Mouse (Mus musculus): Measurements from ENCODE around the gene Spop.

Gene Spop

DNA sequence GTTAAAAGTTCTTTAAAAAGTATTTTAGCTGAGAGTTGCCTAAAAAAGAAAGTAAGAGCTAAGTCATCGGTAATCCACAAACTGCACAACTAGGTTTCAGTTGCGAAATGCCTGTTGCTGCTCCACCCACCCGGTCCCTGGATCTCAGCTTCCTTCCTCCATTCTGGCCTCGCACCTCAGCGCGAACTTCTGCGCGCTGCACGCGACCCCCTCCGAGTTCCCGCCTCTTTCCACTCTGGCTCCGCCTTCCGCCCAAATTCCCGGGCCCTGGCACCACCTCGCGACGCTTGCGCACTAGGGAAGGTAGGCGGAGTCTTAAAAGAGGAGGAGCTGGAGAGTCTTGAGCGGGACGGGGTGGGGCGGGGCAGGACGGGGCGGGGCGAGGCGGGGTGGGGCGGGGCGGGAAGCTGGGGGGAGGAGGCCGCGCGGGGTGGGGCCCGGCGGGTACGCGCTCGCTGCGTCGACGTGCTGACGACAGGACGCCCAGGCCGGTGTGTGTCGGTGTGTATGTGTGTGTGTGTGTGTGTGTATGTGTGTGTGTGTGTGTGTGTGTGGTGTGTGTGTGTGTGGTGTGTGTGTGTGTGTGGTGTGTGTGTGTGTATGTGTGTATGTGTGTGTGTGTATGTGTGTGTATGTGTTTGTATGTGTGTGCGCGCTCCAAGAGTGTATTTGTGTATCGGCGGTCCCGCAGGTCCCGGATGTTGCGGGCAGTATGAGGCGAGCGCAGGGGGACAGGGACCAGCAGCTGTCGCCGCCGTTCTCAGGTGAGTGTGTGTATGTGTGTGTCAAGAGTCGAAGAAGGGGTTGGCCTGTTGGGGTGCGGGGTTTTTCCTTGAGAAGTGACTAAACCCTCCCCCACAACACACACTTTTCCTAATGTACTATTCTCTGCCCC, at the start of gene Spop:
Spop (plus strand) TSS at position 440 of the 895 bp plus-strand sequence.
- DNase-seq (ENCODE audit: low spot score) = peak; percentile 94

DNA sequence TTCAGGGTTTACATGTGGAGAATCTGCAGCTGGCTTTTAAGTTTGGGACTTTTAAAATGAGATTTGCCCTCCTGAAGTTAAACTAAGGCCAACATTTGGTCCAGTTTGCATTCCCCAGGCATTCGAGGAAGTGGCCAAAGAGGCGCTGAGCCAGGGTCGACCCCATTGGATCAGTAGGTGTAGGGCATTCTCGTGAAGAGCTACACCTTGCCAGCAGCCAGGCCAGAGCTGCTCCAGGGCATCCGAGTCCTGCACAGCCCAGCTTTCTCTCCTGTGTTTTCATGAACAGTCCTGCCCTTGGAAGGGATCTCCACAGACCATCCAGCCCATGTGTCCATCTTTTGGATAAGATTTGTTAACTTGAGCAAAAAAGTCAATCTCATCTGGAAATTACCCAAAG, 49.5 kb upstream of the Spop start:
- DNase-seq (ENCODE audit: low spot score) = no peak

GRCm38 (mm10) chr11:95365596-95365995, 48.3 kb upstream of the Spop start:
- DNase-seq (ENCODE audit: low spot score) = no peak

DNA sequence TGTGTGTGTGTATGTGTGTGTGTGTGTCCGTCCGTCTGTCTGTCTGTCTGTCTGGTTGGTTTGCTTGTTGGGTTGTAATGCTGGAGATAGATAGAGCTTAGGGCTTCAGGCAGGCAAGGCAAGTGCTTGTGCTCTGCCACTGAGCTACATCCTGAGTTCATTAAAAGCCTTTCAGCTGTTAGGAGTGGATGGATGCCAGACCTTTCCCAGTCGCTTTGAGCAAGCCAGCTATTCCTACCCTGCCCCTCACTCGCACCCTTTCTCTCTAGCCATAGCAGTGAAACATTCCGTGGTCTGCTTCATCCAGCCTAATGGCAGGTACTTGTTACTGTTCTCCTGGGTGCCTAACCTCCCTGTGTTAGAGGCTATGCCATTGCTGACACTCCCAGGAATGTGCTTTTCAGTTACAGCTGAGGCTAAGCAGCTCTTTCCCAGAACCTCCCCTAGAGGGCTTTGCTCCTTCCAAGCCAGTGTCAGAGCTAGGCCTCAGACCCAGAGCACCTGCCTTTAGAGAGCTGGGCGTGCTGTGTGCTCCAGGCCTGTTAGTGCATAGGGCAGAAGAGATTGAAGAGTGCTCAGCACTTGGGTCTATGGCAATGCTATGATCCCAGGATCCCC, 47.5 kb upstream of the Spop start:
- no peak for DNase-seq (ENCODE audit: low spot score)

GRCm38 (mm10) chr11:95367011-95367735, 46.7 kb upstream of the Spop start:
- no peak for DNase-seq (ENCODE audit: low spot score)

DNA sequence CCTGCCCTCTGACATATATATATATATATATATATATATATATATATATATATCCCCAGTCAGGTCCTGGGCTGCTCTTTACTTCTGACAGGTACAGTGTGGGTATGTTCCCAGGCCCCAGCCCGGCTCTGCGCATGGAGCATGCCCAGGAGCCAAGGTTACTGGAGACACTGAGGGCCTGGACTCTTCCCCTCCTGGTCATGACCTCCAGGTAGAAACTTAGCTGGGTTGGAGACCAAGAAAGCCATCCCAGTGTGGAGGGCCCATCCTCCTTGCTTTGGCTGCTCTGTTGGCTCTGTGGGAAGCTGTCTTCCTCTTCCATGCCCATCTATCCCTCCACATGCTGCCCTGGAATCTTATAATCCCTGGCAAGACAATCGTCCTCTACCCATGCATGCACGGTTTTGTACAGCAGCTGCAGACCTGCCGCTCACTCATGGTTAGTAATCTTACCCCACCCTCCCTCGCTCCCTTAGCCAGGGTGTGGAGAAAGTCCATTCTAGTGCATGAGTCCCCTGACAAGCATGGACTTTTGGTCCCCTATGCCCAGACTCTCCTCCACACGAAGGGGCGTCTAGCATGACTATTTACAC, 45.6 kb upstream of the Spop start:
- no peak for DNase-seq (ENCODE audit: low spot score)

DNA sequence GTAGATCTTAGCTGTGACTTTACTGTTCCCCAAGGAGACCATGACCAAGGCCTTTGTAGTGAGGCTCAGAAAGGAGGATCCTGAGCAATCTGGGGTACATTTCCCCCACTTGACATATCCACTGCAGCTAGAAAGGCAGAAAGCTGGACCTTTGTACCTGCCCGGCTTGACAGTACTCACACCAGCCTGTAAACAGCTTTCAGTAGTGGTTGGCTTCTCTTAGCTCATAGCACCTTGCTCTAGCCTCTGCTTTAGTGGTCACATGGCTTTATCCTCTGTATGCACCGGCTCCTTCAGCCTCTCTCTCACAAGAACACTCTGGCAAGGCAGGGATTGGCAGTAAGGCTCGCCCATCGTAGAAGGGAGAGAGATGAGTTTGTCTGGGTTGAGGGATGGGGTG, 45.0 kb upstream of the Spop start:
- no peak for DNase-seq (ENCODE audit: low spot score)

- DNase-seq (ENCODE audit: low spot score) = no peak
Measured at GRCm38 (mm10) chr11:95369964-95370890, 43.7 kb upstream of the Spop start.

GRCm38 (mm10) chr11:95371182-95371581, 42.7 kb upstream of the Spop start:
- no peak for DNase-seq (ENCODE audit: low spot score)

DNA sequence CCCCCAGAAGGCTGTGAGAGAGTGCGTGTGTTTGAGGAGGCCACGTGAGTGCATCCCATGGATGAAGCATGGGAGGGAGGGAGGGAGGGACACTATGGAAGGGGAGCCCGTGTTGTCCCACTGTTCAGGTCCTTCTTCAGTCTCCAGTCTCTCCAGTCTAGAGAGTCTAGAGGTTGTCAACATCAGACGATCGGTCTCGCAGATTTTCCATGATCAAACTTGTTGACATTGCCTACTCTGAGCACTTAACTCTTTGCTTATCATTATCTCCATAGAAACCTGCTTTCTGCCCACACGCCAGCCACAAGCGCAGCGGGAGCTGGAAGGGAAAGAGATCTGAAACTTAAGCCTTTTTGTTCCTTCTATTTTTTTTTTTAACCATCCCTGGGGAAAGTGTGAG, 35.0 kb upstream of the Spop start:
- no peak for DNase-seq (ENCODE audit: low spot score)

DNA sequence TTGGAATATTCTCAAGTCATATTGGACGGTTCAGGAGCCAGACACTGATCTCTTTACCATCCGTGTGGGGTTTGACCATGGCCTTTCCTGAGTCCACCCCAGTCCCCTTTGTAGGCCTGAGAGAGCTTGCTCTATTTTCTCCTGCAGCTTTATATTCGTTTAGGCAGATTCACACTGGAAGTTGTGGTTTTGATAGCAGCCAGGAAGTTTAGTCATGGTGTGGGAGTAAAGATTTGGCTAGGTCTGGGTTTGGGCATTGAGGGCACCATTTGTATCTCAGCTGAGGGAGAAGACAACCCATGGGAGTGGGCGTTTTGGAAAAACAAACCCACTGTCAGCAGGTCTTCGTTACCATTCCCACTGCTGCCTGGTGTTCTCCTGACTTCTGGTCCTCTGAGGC, 34.3 kb upstream of the Spop start:
- no peak for DNase-seq (ENCODE audit: low spot score)

GRCm38 (mm10) chr11:95380711-95381110, 33.2 kb upstream of the Spop start:
- no peak for DNase-seq (ENCODE audit: low spot score)

DNA sequence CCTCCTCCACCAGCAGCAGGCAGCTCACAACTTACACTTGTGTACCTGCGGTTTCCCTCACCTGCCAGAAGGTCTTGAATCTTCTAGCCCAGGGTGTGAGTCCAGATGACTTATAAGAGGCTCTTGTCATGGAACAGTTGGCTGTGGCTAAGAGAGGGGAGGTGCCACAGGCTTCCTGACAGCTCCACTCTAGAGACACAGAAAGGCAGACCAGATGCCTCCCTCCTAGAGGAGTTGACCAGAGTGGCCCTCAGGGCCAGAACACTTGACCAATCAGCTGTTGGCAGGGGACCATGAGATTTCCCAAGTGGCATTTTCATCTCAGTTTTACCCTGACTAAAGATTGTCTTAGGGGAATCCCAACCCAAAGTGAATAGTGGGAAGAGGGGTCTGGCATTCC, 32.7 kb upstream of the Spop start:
- DNase-seq (ENCODE audit: low spot score) = no peak

- no peak for DNase-seq (ENCODE audit: low spot score)
Measured at GRCm38 (mm10) chr11:95383331-95383986, 30.4 kb upstream of the Spop start.

GRCm38 (mm10) chr11:95384004-95384318, 29.9 kb upstream of the Spop start:
- no peak for DNase-seq (ENCODE audit: low spot score)

GRCm38 (mm10) chr11:95384319-95384972, 29.4 kb upstream of the Spop start, which contains the start of gene Slc35b1:
Slc35b1 (plus strand) TSS chr11:95384692.
- peak; percentile 98 for DNase-seq (ENCODE audit: low spot score)

DNA sequence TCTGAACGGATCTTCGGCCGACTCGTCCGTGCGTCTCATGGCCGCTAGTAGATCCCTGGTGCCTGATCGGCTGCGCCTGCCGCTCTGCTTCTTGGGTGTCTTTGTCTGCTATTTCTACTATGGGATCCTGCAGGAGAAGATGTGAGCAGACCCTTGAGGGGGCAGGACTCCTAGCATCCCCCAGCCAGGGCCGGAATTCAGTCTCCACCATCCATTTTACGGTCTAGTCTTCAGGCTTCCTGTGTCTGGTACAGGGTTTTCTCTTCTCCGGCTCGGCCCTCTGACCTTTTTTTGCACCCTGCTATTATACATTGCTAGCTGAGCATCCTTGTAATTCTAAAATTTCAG, 28.9 kb upstream of the Spop start:
- no peak for DNase-seq (ENCODE audit: low spot score)

DNA sequence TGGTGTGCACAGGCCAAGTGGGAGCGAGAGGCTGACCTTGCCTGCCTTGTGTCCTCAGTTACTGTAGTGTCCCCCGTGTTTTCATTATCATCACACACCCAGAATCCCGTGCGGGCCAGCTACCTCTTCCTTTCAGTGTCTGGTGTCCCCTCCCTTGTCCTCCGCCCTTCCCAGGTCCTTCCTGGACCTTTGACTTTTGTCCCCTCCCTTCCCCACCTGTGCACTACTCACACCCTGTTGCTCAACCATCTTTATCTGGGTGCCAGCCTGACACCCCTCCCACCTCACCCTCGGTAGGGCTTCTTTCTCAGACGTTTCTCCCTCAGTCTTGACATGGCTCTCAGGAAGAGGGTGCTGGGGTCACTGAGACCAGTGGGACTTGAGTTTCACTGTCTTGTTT, 26.5 kb upstream of the Spop start:
- no peak for DNase-seq (ENCODE audit: low spot score)

GRCm38 (mm10) chr11:95389006-95389405, 24.9 kb upstream of the Spop start:
- no peak for DNase-seq (ENCODE audit: low spot score)

DNA sequence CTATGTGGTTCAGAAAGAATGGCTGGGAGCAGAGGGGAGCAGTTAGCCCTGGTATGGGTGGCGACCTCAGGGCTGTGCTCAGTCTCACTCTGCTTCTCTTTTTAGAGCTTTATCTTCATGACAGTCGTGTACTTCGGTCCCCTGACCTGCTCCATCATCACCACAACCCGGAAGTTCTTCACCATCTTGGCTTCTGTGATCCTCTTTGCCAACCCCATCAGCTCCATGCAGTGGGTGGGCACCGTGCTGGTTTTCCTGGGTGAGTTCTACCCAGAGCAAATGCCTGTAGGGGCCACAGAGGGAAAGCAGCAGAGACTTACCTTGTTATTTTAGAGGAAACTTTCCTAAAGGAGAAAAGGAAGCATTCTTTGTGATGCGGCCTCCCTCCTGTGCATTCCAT, 23.5 kb upstream of the Spop start:
- no peak for DNase-seq (ENCODE audit: low spot score)

- DNase-seq (ENCODE audit: low spot score) = no peak
Measured at GRCm38 (mm10) chr11:95391201-95391600, 22.7 kb upstream of the Spop start.
